Mouse (Mus musculus): ENCODE results near the gene Try4.
"Not testable (repeated sequence)": the region's sequence is repeated elsewhere in the genome, so short reads cannot be mapped to it uniquely, and the experiment has no call there.

The Try4 gene

GRCm38 (mm10) chr6:41301969-41302368 lies at the start of gene Try4:
Gene Try4, plus strand, starts transcription at chr6:41302269.
- no peak for DNase-seq (ENCODE audit: low read depth, low spot score)
- Histone ChIP-seq H3K27me3 (ENCODE audit: control insufficient read depth, insufficient read depth, low read length, poor library complexity, severe bottlenecking) (no peaks in the 10 kb centered on the region), H3K36me3 (ENCODE audit: control insufficient read depth, insufficient read depth, low read length, poor library complexity, severe bottlenecking) (no peaks in the 10 kb centered on the region)

GRCm38 (mm10) chr6:41253314-41253713 lies 48.8 kb upstream of the Try4 start:
- H3K27me3 ChIP-seq (ENCODE audit: control insufficient read depth, insufficient read depth, low read length, poor library complexity, severe bottlenecking), result not testable (repeated sequence)

GRCm38 (mm10) chr6:41256424-41256823 lies 45.6 kb upstream of the Try4 start:
- no peaks in the 10 kb centered on the region for H3K36me3 ChIP-seq (ENCODE audit: control insufficient read depth, insufficient read depth, low read length, poor library complexity, severe bottlenecking)
- no peaks in the 10 kb centered on the region for H3K27me3 ChIP-seq (ENCODE audit: control insufficient read depth, insufficient read depth, low read length, poor library complexity, severe bottlenecking)

More at GRCm38 (mm10) chr6:41253314-41253713, 48.8 kb upstream of the Try4 start:
- H3K36me3 ChIP-seq (ENCODE audit: control insufficient read depth, insufficient read depth, low read length, poor library complexity, severe bottlenecking); DNase-seq (ENCODE audit: low read depth, low spot score): not testable (repeated sequence)

DNA sequence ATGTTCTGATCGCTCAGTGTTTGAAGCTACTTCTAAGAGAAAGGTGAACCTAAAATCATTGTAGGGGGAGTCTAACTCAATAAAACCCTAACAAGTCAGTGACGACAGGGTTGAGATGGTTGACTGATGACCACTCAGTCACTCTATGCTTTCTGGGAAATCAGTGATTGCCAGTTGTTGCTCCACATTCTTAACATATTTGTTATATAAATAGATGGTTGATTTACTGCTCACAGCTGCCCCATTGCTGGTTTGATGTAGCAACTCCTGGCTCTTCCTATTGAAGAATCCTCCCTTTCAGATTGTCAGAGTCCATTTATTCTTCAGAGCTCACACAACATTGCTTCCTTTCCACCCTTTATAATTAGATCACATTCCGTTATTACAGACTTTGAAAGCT lies 44.6 kb upstream of the Try4 start:
- Histone ChIP-seq H3K36me3 (ENCODE audit: control insufficient read depth, insufficient read depth, low read length, poor library complexity, severe bottlenecking) (no peaks in the 10 kb centered on the region), H3K27me3 (ENCODE audit: control insufficient read depth, insufficient read depth, low read length, poor library complexity, severe bottlenecking) (no peaks in the 10 kb centered on the region)
- no peak for DNase-seq (ENCODE audit: low read depth, low spot score)

More at GRCm38 (mm10) chr6:41256424-41256823, 45.6 kb upstream of the Try4 start:
- DNase-seq (ENCODE audit: low read depth, low spot score), result no peak

- Histone ChIP-seq H3K36me3 (ENCODE audit: control insufficient read depth, insufficient read depth, low read length, poor library complexity, severe bottlenecking) (no peaks in the 10 kb centered on the region), H3K27me3 (ENCODE audit: control insufficient read depth, insufficient read depth, low read length, poor library complexity, severe bottlenecking) (no peaks in the 10 kb centered on the region)
- DNase-seq (ENCODE audit: low read depth, low spot score), result peak; percentile 16
These were observed 39.3 kb upstream of the Try4 start for GRCm38 (mm10) chr6:41262796-41263195.

DNA sequence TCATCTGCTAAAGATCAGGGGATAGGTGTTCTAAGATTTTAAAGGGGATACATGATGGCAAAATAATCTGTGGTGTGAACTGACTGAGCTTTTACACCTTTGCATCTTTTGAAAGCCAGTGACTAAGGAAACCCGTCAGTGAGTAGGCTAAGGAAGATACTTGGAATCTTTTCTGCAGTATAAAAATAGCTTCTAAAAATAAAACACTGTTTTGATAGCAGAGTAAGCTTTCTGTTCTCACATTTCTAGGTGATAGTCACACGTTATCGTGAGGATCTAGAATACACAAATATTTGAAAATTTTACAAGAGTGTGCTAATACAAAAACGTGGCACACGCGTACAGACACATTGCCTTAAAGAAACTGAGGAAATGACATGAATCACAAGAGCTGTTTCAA lies 35.9 kb upstream of the Try4 start:
- Histone ChIP-seq H3K36me3 (ENCODE audit: control insufficient read depth, insufficient read depth, low read length, poor library complexity, severe bottlenecking) (no peaks in the 10 kb centered on the region), H3K27me3 (ENCODE audit: control insufficient read depth, insufficient read depth, low read length, poor library complexity, severe bottlenecking) (no peaks in the 10 kb centered on the region)
- DNase-seq (ENCODE audit: low read depth, low spot score), result no peak

DNA sequence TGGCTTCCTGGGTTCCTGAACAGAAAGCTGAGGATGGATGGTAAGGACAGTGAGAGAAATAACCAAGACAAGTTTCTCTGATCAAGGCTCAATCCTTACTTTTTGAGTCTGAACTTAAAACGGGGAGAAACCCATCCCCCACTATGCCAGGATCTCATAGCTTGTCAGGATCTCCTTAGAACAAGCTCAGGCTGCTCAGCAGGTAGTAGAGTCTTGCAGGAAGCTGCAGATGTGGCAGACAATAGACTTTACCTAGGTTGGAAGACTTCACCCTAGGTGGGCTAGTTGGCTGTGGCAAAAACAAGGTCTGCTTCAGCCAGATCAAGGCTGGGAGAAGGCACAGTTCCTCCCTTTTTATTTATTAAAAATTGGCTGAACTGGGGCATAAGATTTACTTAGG lies 3.8 kb upstream of the Try4 start:
- Histone ChIP-seq H3K36me3 (ENCODE audit: control insufficient read depth, insufficient read depth, low read length, poor library complexity, severe bottlenecking) (no peaks in the 10 kb centered on the region), H3K27me3 (ENCODE audit: control insufficient read depth, insufficient read depth, low read length, poor library complexity, severe bottlenecking) (no peaks in the 10 kb centered on the region)
- no peak for DNase-seq (ENCODE audit: low read depth, low spot score)

DNA sequence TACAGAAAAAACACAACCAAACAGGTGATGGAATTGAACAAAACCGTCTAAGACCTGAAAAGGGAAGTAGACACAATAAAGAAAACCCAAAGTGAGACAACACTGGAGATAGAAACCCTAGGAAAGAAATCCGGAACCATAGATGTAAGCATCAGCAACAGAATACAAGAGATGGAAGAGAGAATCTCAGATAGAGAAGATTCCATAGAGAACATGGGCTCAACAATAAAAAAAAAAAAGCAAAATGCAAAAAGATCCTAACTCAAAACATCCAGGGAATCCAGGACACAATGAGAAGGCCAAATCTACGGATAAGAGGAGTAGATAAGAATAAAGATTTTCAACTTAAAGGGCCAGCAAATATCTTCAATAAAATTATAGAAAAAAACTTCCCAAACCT lies 14.7 kb downstream of the Try4 start, which contains the start of gene Try5:
Gene Try5, minus strand, starts transcription at position 101 of the 400 bp plus-strand sequence.
- not testable (repeated sequence) for DNase-seq (ENCODE audit: low read depth, low spot score); H3K27me3 ChIP-seq (ENCODE audit: control insufficient read depth, insufficient read depth, low read length, poor library complexity, severe bottlenecking); H3K36me3 ChIP-seq (ENCODE audit: control insufficient read depth, insufficient read depth, low read length, poor library complexity, severe bottlenecking)

DNA sequence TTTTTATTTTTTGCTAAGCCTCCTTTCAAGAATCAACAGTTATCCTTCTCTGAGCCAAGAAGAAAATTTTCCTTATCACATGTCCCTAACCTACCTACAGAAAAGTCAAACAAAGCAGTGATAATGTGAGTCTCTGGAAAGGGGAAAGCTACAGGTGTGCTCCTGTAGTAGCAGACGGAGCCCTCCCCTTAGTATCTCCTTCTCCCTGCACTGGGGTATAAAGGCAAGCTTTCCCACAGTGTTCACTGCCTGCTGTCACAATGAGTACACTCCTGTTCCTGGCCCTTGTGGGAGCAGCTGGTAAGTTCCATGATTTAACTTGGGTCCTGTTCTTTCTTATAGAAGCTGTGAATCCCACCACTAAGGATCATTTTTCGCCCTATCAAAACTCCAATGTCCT lies 51.9 kb downstream of the Try4 start, which contains the start of gene Try10:
Gene Try10, plus strand, starts transcription at position 174 of the 400 bp plus-strand sequence.
- DNase-seq (ENCODE audit: low read depth, low spot score), result no peak
- no peaks in the 10 kb centered on the region for H3K27me3 ChIP-seq (ENCODE audit: control insufficient read depth, insufficient read depth, low read length, poor library complexity, severe bottlenecking)
- H3K36me3 ChIP-seq (ENCODE audit: control insufficient read depth, insufficient read depth, low read length, poor library complexity, severe bottlenecking), result no peaks in the 10 kb centered on the region

Measured in splenic B cell, adult 2 months (primary cell).